Mouse (Mus musculus): ENCODE data around the gene Wnt4.

GRCm38 (mm10) chr4:137235368-137235767, 41.9 kb upstream of the Wnt4 start:
- no peak for TF ChIP-seq CTCF (IDR thresholded peaks at IDR 0.05; ENCODE audit: insufficient read depth, low read length)
- TF ChIP-seq POLR2A (IDR thresholded peaks at IDR 0.05; ENCODE audit: borderline replicate concordance, extremely low read depth, low read depth, low read length): no peak
